Mouse (Mus musculus) cerebellum, adult 2 months (tissue): ENCODE results near the gene Fam57b.

Experiments used
- CTCF ChIP-seq: fragments of 200-500 bp; IDR thresholded peaks from 2 replicates; pipeline ENCODE4 v1.5.1; 2011; ENCODE audit warnings: low read depth, mild to moderate bottlenecking, control low read depth, low read length, moderate library complexity, borderline replicate concordance; ENCODE audit not compliant: insufficient read depth
- POLR2A ChIP-seq: fragments of 200-500 bp; IDR thresholded peaks from 2 replicates; pipeline ENCODE4 v1.6.1; 2011; ENCODE audit warnings: low read length, control low read depth, borderline replicate concordance; ENCODE audit not compliant: insufficient read depth

DNA sequence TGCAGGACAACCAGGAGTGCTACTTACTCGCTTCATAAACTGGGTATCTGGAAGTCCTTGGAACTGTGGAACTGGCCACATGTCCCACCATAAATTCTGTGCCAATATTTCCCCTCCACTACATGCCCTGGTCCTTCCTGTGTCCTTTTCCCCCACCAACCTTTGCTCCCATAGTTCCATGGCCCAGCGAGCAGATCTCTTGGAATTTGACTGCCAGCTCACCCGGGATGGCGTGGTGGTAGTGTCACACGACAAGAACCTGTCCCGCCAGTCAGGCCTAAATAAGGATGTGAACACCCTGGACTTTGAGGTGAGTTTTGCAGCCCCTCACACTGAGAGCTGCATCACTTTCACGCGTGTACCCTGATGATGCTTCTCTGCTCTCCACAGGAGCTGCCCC lies 30.5 kb upstream of the Fam57b start:
- TF ChIP-seq CTCF (no peak), POLR2A (no peak)
